Comparison of ENCODE assay signal across 10 mouse cellular contexts in the genomic region with DNA sequence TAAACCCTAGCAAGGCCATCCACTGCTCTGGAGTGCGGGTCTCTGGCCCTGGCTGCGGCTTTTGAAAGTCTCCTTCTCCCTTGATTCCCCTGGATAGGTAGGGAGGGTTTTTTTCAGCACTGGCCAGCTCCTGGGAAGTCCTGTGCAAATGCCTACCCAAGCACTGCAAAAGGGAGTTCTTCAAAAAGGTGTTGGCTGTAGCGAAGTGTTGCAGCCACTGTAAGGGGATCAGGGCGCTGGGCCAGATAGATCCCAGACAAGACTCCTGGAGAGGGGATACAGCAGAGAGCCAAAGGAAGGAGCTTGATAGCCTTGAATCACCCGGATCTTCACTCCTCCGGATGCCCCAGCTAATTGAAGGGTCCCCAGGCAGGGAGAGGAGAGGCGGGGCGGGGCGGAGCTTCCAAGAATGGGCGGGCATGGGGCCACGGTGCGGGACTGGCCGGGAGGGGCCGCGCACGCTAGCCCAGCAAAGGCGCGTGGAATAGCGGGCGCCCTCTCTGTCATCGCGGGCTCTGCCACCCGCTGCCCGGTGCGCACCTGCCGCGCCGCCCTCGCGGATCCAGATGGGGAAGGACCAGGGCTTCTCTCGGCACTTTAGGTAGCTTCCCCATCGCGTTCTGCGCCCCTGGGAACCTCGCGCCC. TPM values are rescaled to one million over a fixed set of nuclear protein-coding genes. Genes with fewer than 3 reads are reported as not detected.
DNase-seq lines count a peak whose midpoint lies in the region; ATAC-seq and TF ChIP-seq lines count a peak whose summit lies in the region.
"Had no signal": no experiment of that assay in that cellular context is flagged by ENCODE, and none has a peak within 500 bp of the region (broad histone marks: within the 10 kb centered on the region; RNA-seq: fewer than 3 reads in every experiment).

No protein-coding gene starts in this region.

- no peak for DNase-seq in heart, postnatal 25 days (ENCODE audit: low spot score)
- no peak for DNase-seq in ES-E14 (ENCODE audit: low read depth, low spot score)
- no peak for DNase-seq in limb, embryonic 14.5 days (ENCODE audit: low spot score)
- DNase-seq in thymus, adult 2 months: no peak
- DNase-seq in spleen, postnatal 14 days (ENCODE audit: low spot score in 2 of 2): no peak

- TF ChIP-seq POLR2A in limb, embryonic 14.5 days (IDR thresholded peaks at IDR 0.05; ENCODE audit: borderline replicate concordance, extremely low read depth, insufficient read depth, insufficient read length): no peak
- TF ChIP-seq POLR2A in thymus, adult 2 months (IDR thresholded peaks at IDR 0.05; ENCODE audit: control insufficient read depth, extremely low read depth, insufficient read depth, low read length, poor library complexity): no peak

- no peak overlapping the region for H3K27ac ChIP-seq in heart, embryonic 15.5 days
- H3K27ac ChIP-seq in ES-E14 (ENCODE audit: insufficient read depth, low read depth, low read length, poor library complexity, severe bottlenecking): no peak overlapping the region
- no peak overlapping the region for H3K27ac ChIP-seq in embryonic facial prominence, embryonic 15.5 days (replicated peaks)
- no peak overlapping the region for H3K27ac ChIP-seq in limb, embryonic 14.5 days (replicated peaks; ENCODE audit: low read depth, low read length)
- no peak overlapping the region for H3K27ac ChIP-seq in thymus, adult 2 months (ENCODE audit: control insufficient read depth, insufficient read depth, low read length)

- H3K4me1 ChIP-seq in heart, embryonic 15.5 days (replicated peaks): peaks cover 12% of the 10 kb centered on the region
- H3K4me1 ChIP-seq in ES-E14 (ENCODE audit: control insufficient read depth in 2 of 2, insufficient read depth in 2 of 2, low read length in 2 of 2, poor library complexity in 1 of 2): no peaks in the 10 kb centered on the region
- H3K4me1 ChIP-seq in embryonic facial prominence, embryonic 15.5 days: peaks cover 15% of the 10 kb centered on the region
- no peaks in the 10 kb centered on the region for H3K4me1 ChIP-seq in limb, embryonic 14.5 days (ENCODE audit: control insufficient read depth, insufficient read depth, low read length)
- H3K4me1 ChIP-seq in thymus, adult 2 months (replicated peaks; ENCODE audit: control insufficient read depth, insufficient read depth, low read length): no peaks in the 10 kb centered on the region

- H3K4me2 ChIP-seq in heart, embryonic 15.5 days: peak overlapping the region; percentile 54
- peak overlapping the region; percentile 40 for H3K4me2 ChIP-seq in embryonic facial prominence, embryonic 15.5 days (replicated peaks)
- peak overlapping the region; percentile 38 for H3K4me2 ChIP-seq in limb, embryonic 14.5 days (replicated peaks; ENCODE audit: low read depth, low read length, severe bottlenecking)

- in situ Hi-C loops in ES-E14 (cut with MboI; ENCODE audit: low sequenced_read_pairs in 2 of 2, unreplicated experiment in 2 of 2): no loop called here

- no peaks in the 10 kb centered on the region for H3K36me3 ChIP-seq in heart, embryonic 15.5 days
- H3K36me3 ChIP-seq in ES-E14 (ENCODE audit: control insufficient read depth, insufficient read depth, low read length, poor library complexity, severe bottlenecking): no peaks in the 10 kb centered on the region
- H3K36me3 ChIP-seq in embryonic facial prominence, embryonic 15.5 days: no peaks in the 10 kb centered on the region
- no peaks in the 10 kb centered on the region for H3K36me3 ChIP-seq in limb, embryonic 14.5 days (ENCODE audit: control insufficient read depth, insufficient read depth, low read length)
- no peaks in the 10 kb centered on the region for H3K36me3 ChIP-seq in thymus, adult 2 months (ENCODE audit: control insufficient read depth, insufficient read depth, low read length)

- 2% methylated on average over 36 of the region's 36 CpGs for WGBS in heart, embryonic 15.5 days
- 1% methylated on average over 34 of the region's 36 CpGs for WGBS in embryonic facial prominence, embryonic 15.5 days
- 2% methylated on average over 34 of the region's 36 CpGs for WGBS in limb, embryonic 14.5 days
- 4% methylated on average over 36 of the region's 36 CpGs for WGBS in thymus, adult 2 months

- peak overlapping the region; percentile 26 for H3K4me3 ChIP-seq in heart, embryonic 15.5 days
- peak overlapping the region; percentile 62 to 76 for H3K4me3 ChIP-seq in ES-E14 (ENCODE audit: insufficient read depth in 1 of 2, low read depth in 1 of 2, low read length in 2 of 2, poor library complexity in 1 of 2, severe bottlenecking in 1 of 2)
- H3K4me3 ChIP-seq in embryonic facial prominence, embryonic 15.5 days (replicated peaks): peak overlapping the region; percentile 26
- H3K4me3 ChIP-seq in limb, embryonic 14.5 days (replicated peaks; ENCODE audit: low read length): peak overlapping the region; percentile 18
- no peak overlapping the region for H3K4me3 ChIP-seq in thymus, adult 2 months (ENCODE audit: control insufficient read depth, insufficient read depth, low read length)

- no peak overlapping the region for H3K9ac ChIP-seq in heart, embryonic 15.5 days
- H3K9ac ChIP-seq in ES-E14 (ENCODE audit: insufficient read depth, low read depth, low read length, poor library complexity, severe bottlenecking): no peak overlapping the region
- H3K9ac ChIP-seq in embryonic facial prominence, embryonic 15.5 days: no peak overlapping the region
- H3K9ac ChIP-seq in limb, embryonic 14.5 days (ENCODE audit: low read depth, low read length, severe bottlenecking): no peak overlapping the region

- intact Hi-C loops in heart, postnatal 25 days (cut with DNase I): no loop called here

- TF ChIP-seq CTCF in thymus, adult 2 months (IDR thresholded peaks at IDR 0.05; ENCODE audit: borderline replicate concordance, control insufficient read depth, extremely low read depth, insufficient read depth, low read length, poor library complexity): no peak

- no peak for ATAC-seq in heart, embryonic 15.5 days (replicated peaks; ENCODE audit: insufficient number of reproducible peaks, insufficient read depth, low FRiP score, low read depth)
- ATAC-seq in embryonic facial prominence, embryonic 15.5 days (ENCODE audit: insufficient number of reproducible peaks, low FRiP score, low TSS enrichment, low read depth): peak; percentile 27; the same call in 1 of the 2 replicates
- no peak for ATAC-seq in limb, embryonic 14.5 days (ENCODE audit: low FRiP score, low read depth)
- no peak for ATAC-seq in activated CD4-positive, CD25-positive, alpha-beta regulatory T cell, adult 4 months
- ATAC-seq: Patski had no signal

- H3K27me3 ChIP-seq in heart, embryonic 15.5 days: peaks cover 89% of the 10 kb centered on the region
- H3K27me3 ChIP-seq in embryonic facial prominence, embryonic 15.5 days: peaks cover 91% of the 10 kb centered on the region
- peaks cover 90% of the 10 kb centered on the region for H3K27me3 ChIP-seq in limb, embryonic 14.5 days (ENCODE audit: control insufficient read depth, insufficient read depth, low read length)
- H3K27me3 ChIP-seq in thymus, adult 2 months (ENCODE audit: control insufficient read depth, insufficient read depth, low read length): peaks cover 9% of the 10 kb centered on the region; the same call in 1 of the 2 replicates

- H3K9me3 ChIP-seq in heart, embryonic 15.5 days (replicated peaks): no peaks in the 10 kb centered on the region
- H3K9me3 ChIP-seq in ES-E14 (ENCODE audit: control insufficient read depth, insufficient read depth, low read depth, low read length): no peaks in the 10 kb centered on the region
- H3K9me3 ChIP-seq in embryonic facial prominence, embryonic 15.5 days (replicated peaks): no peaks in the 10 kb centered on the region
- no peaks in the 10 kb centered on the region for H3K9me3 ChIP-seq in limb, embryonic 14.5 days (ENCODE audit: control insufficient read depth, low read length)

RNA-seq across cellular contexts. Expression of a gene that starts 12.6 kb away (rescaled TPM):
- 0.06 TPM in 1 of 2 replicates, not detected in the other for polyA plus RNA-seq in heart, embryonic 15.5 days (2015; fragmentation: Nextera tagmentation; extraction: Ambion mirVana)
- not detected for total RNA-seq in heart, postnatal 25 days (2021)
- 0.16 and 0.58 TPM in 2 replicates for total RNA-seq in ES-E14 (2012; rRNA removed)
- 0.68 and 1.8 TPM in 2 replicates for polyA plus RNA-seq in embryonic facial prominence, embryonic 15.5 days (2015; fragmentation: Nextera tagmentation; extraction: Ambion mirVana)
- polyA plus RNA-seq in limb, embryonic 14.5 days (2012; rRNA removed): 1.5 and 2.2 TPM in 2 replicates
- 0.51 and 0.89 TPM in 2 replicates for polyA plus RNA-seq in limb, embryonic 14.5 days (2014; fragmentation: Nextera tagmentation; extraction: Ambion mirVana)
- 0.06 and 0.26 TPM in 2 replicates for polyA plus RNA-seq in thymus, adult 2 months (2012; rRNA removed)
- polyA plus RNA-seq in activated CD4-positive, CD25-positive, alpha-beta regulatory T cell, adult 4 months (2017; shearing (Covaris generic)): not detected
- polyA plus RNA-seq: gonadal fat pad, adult 2 months had no signal

RNA-seq across cellular contexts. Expression of a gene that starts 33.9 kb away (rescaled TPM):
- 217 and 221 TPM in 2 replicates for polyA plus RNA-seq in heart, embryonic 15.5 days (2015; fragmentation: Nextera tagmentation; extraction: Ambion mirVana)
- 10 to 100 TPM; 55.6 to 58.0 TPM for total RNA-seq in heart, postnatal 25 days (2021)
- 172 and 184 TPM in 2 replicates for total RNA-seq in ES-E14 (2012; rRNA removed)
- 416 and 417 TPM in 2 replicates for polyA plus RNA-seq in embryonic facial prominence, embryonic 15.5 days (2015; fragmentation: Nextera tagmentation; extraction: Ambion mirVana)
- polyA plus RNA-seq in limb, embryonic 14.5 days (2012; rRNA removed): 189 and 268 TPM in 2 replicates
- polyA plus RNA-seq in limb, embryonic 14.5 days (2014; fragmentation: Nextera tagmentation; extraction: Ambion mirVana): 463 and 493 TPM in 2 replicates
- polyA plus RNA-seq in thymus, adult 2 months (2012; rRNA removed): 60.9 and 61.6 TPM in 2 replicates
- polyA plus RNA-seq in activated CD4-positive, CD25-positive, alpha-beta regulatory T cell, adult 4 months (2017; shearing (Covaris generic)): 10 to 100 TPM; 71.0 to 76.8 TPM

RNA-seq across cellular contexts. Expression of a gene that starts 40.7 kb away (rescaled TPM):
- polyA plus RNA-seq in heart, embryonic 15.5 days (2015; fragmentation: Nextera tagmentation; extraction: Ambion mirVana): 49.8 and 56.0 TPM in 2 replicates
- 10 to 100 TPM; 26.4 to 29.8 TPM for total RNA-seq in heart, postnatal 25 days (2021)
- total RNA-seq in ES-E14 (2012; rRNA removed): 27.7 and 29.3 TPM in 2 replicates
- 74.6 and 77.8 TPM in 2 replicates for polyA plus RNA-seq in embryonic facial prominence, embryonic 15.5 days (2015; fragmentation: Nextera tagmentation; extraction: Ambion mirVana)
- polyA plus RNA-seq in limb, embryonic 14.5 days (2012; rRNA removed): 67.2 and 92.8 TPM in 2 replicates
- 85.2 and 86.3 TPM in 2 replicates for polyA plus RNA-seq in limb, embryonic 14.5 days (2014; fragmentation: Nextera tagmentation; extraction: Ambion mirVana)
- polyA plus RNA-seq in thymus, adult 2 months (2012; rRNA removed): 117 and 118 TPM in 2 replicates
- 10 to 100 TPM; 63.7 to 68.0 TPM for polyA plus RNA-seq in activated CD4-positive, CD25-positive, alpha-beta regulatory T cell, adult 4 months (2017; shearing (Covaris generic))

RNA-seq across cellular contexts. Expression of a gene that starts 54.6 kb away (rescaled TPM):
- 18.7 and 25.7 TPM in 2 replicates for polyA plus RNA-seq in heart, embryonic 15.5 days (2015; fragmentation: Nextera tagmentation; extraction: Ambion mirVana)
- total RNA-seq in heart, postnatal 25 days (2021): 10 to 100 TPM; 14.1 to 17.2 TPM
- 17.9 and 20.2 TPM in 2 replicates for total RNA-seq in ES-E14 (2012; rRNA removed)
- polyA plus RNA-seq in embryonic facial prominence, embryonic 15.5 days (2015; fragmentation: Nextera tagmentation; extraction: Ambion mirVana): 33.1 and 33.7 TPM in 2 replicates
- polyA plus RNA-seq in limb, embryonic 14.5 days (2012; rRNA removed): 25.2 and 35.2 TPM in 2 replicates
- polyA plus RNA-seq in limb, embryonic 14.5 days (2014; fragmentation: Nextera tagmentation; extraction: Ambion mirVana): 29.2 and 33.3 TPM in 2 replicates
- polyA plus RNA-seq in thymus, adult 2 months (2012; rRNA removed): 65.3 and 83.7 TPM in 2 replicates
- 1 to 10 TPM; 5.5 to 8.5 TPM for polyA plus RNA-seq in activated CD4-positive, CD25-positive, alpha-beta regulatory T cell, adult 4 months (2017; shearing (Covaris generic))
